Mouse (Mus musculus): ENCODE measurements around the gene Fam208b. TPM values are rescaled to one million over a fixed set of nuclear protein-coding genes. Genes with fewer than 3 reads are reported as not detected.

The Fam208b gene
- polyA plus RNA-seq, 1 experiment from 2014 or later = 24.1 TPM

- Histone ChIP-seq H3K4me1 (ENCODE audit: control insufficient read depth, insufficient read depth, low read length) (peaks cover 14% of the 10 kb centered on the region; the same call in 1 of the 2 replicates), H3K9me3 (ENCODE audit: control insufficient read depth, low read depth, low read length) (no peaks in the 10 kb centered on the region), H3K27me3 (ENCODE audit: control insufficient read depth, insufficient read depth, low read length) (no peaks in the 10 kb centered on the region), H3K4me2 (replicated peaks; ENCODE audit: low read depth, low read length) (no peak overlapping the region), H3K4me3 (ENCODE audit: low read depth, low read length) (no peak overlapping the region), H3K27ac (ENCODE audit: low read length) (no peak overlapping the region), H3K9ac (replicated peaks; ENCODE audit: low read depth, low read length) (no peak overlapping the region), H3K36me3 (ENCODE audit: control insufficient read depth, insufficient read depth, low read length) (peaks cover 12% of the 10 kb centered on the region; the same call in 1 of the 2 replicates)
- ATAC-seq (ENCODE audit: insufficient number of reproducible peaks, insufficient read depth, low FRiP score, low read depth) = no peak
- WGBS = 72% methylated on average over 5 of the region's 5 CpGs
Observed at GRCm38 (mm10) chr13:3544925-3545324, 66.0 kb downstream of the Fam208b start.

- Histone ChIP-seq H3K36me3 (ENCODE audit: control insufficient read depth, insufficient read depth, low read length) (peaks cover 8% of the 10 kb centered on the region; the same call in 1 of the 2 replicates), H3K9ac (replicated peaks; ENCODE audit: low read depth, low read length) (no peak overlapping the region), H3K27ac (ENCODE audit: low read length) (no peak overlapping the region), H3K4me2 (replicated peaks; ENCODE audit: low read depth, low read length) (no peak overlapping the region), H3K9me3 (ENCODE audit: control insufficient read depth, low read depth, low read length) (no peaks in the 10 kb centered on the region), H3K4me3 (ENCODE audit: low read depth, low read length) (no peak overlapping the region), H3K4me1 (ENCODE audit: control insufficient read depth, insufficient read depth, low read length) (peaks cover 19% of the 10 kb centered on the region; the same call in 1 of the 2 replicates), H3K27me3 (ENCODE audit: control insufficient read depth, insufficient read depth, low read length) (no peaks in the 10 kb centered on the region)
- WGBS = 88% methylated on average over 4 of the region's 4 CpGs
- no peak for ATAC-seq (ENCODE audit: insufficient number of reproducible peaks, insufficient read depth, low FRiP score, low read depth)
Observed at GRCm38 (mm10) chr13:3544077-3544874, 66.6 kb downstream of the Fam208b start.

- Histone ChIP-seq H3K27me3 (ENCODE audit: control insufficient read depth, insufficient read depth, low read length) (no peaks in the 10 kb centered on the region), H3K9ac (replicated peaks; ENCODE audit: low read depth, low read length) (no peak overlapping the region), H3K36me3 (ENCODE audit: control insufficient read depth, insufficient read depth, low read length) (peaks cover 4% of the 10 kb centered on the region; the same call in 1 of the 2 replicates), H3K9me3 (ENCODE audit: control insufficient read depth, low read depth, low read length) (no peaks in the 10 kb centered on the region), H3K27ac (ENCODE audit: low read length) (no peak overlapping the region), H3K4me3 (ENCODE audit: low read depth, low read length) (no peak overlapping the region), H3K4me2 (replicated peaks; ENCODE audit: low read depth, low read length) (no peak overlapping the region; the same call in 1 of the 2 replicates), H3K4me1 (ENCODE audit: control insufficient read depth, insufficient read depth, low read length) (peaks cover 20% of the 10 kb centered on the region; the same call in 1 of the 2 replicates)
- no peak for ATAC-seq (ENCODE audit: insufficient number of reproducible peaks, insufficient read depth, low FRiP score, low read depth)
- 86% methylated on average over 2 of the region's 2 CpGs for WGBS
Observed at GRCm38 (mm10) chr13:3541159-3541782, 69.6 kb downstream of the Fam208b start.

- Histone ChIP-seq H3K9ac (replicated peaks; ENCODE audit: low read depth, low read length) (no peak overlapping the region), H3K4me2 (replicated peaks; ENCODE audit: low read depth, low read length) (peak overlapping the region; percentile 70), H3K4me1 (ENCODE audit: control insufficient read depth, insufficient read depth, low read length) (peaks cover 20% of the 10 kb centered on the region; the same call in 1 of the 2 replicates), H3K4me3 (ENCODE audit: low read depth, low read length) (peak overlapping the region; percentile 94), H3K27ac (ENCODE audit: low read length) (no peak overlapping the region), H3K36me3 (ENCODE audit: control insufficient read depth, insufficient read depth, low read length) (no peaks in the 10 kb centered on the region), H3K9me3 (ENCODE audit: control insufficient read depth, low read depth, low read length) (no peaks in the 10 kb centered on the region), H3K27me3 (ENCODE audit: control insufficient read depth, insufficient read depth, low read length) (no peaks in the 10 kb centered on the region)
- ATAC-seq (ENCODE audit: insufficient number of reproducible peaks, insufficient read depth, low FRiP score, low read depth) = no peak
- 45% methylated on average over 2 of the region's 2 CpGs for WGBS
Observed at GRCm38 (mm10) chr13:3540166-3540565, 70.7 kb downstream of the Fam208b start.

DNA sequence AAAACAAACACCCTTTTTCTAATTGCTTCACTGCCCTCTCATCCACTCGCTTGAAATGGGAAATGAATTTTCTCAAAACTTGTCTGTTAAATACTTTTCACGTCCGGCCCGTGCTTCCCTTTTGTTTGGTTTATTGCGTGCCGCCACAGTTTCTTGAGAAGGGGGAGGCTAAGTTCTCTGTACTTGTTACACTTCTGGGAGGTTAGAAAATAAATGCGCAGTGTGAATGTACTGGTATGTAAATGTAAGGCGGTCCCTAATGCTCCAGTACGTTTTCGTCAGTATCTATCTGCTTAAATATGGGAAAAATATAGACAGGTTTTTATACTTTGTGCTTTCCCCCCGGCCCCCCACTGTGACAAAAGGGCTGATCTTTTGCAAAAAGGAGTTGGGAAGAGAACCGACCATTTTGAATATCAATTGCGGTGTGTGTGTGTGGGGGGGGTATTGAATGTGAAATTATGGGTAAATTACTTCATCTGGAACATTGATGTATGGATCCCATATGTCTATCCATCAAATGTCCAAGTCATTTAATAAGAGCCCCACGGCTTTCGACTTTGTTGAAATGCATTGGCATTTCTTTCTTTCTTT, 71.8 kb downstream of the Fam208b start:
- 1% methylated on average over 15 of the region's 15 CpGs for WGBS
- no peaks in the 10 kb centered on the region for H3K27me3 ChIP-seq (ENCODE audit: control insufficient read depth, insufficient read depth, low read length)
- H3K36me3 ChIP-seq (ENCODE audit: control insufficient read depth, insufficient read depth, low read length) = no peaks in the 10 kb centered on the region
- H3K9ac ChIP-seq (replicated peaks; ENCODE audit: low read depth, low read length) = peak overlapping the region; percentile 97
- H3K9me3 ChIP-seq (ENCODE audit: control insufficient read depth, low read depth, low read length) = no peaks in the 10 kb centered on the region
- no peak for ATAC-seq (ENCODE audit: insufficient number of reproducible peaks, insufficient read depth, low FRiP score, low read depth)
- peak overlapping the region; percentile 94 for H3K4me3 ChIP-seq (ENCODE audit: low read depth, low read length)
- H3K4me1 ChIP-seq (ENCODE audit: control insufficient read depth, insufficient read depth, low read length) = peaks cover 20% of the 10 kb centered on the region; the same call in 1 of the 2 replicates
- peak overlapping the region; percentile 99 for H3K27ac ChIP-seq (ENCODE audit: low read length)
- H3K4me2 ChIP-seq (replicated peaks; ENCODE audit: low read depth, low read length) = peak overlapping the region; percentile 70

DNA sequence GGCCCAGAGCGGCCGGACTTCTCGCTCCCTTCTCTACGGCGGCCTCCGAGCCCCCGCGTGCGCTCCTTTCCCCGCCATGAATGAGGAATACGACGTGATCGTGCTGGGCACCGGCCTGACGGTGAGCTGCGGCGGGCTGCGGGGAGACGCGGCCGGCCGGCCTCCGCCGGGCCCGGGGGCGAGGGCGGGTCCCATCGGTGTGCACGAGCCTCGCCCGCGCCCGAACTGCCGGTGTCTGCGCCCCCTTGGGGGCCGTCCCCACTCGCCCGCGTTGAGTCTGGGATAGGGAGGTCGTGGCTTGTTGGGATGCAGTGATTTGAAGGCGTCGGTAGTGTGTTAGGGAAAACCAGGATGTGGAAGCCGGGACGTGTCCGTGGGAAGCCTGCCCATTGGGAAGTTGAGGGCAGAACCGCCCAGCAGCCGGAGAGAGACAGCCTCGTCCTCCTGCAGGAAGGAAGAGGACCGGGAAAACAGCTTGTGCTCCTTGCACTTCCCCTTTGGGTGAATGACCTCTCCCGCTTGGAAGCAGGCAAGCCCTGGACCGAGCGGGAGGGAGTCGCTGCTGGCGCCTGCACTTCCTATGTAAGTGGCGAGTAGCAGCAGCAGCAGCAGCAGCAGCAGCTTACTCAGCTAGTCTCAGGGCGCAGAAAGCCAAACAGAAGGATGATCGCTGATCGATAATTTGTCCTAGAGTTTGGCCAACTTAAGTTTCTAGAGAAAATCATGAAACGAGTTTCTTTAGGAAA, 72.5 kb downstream of the Fam208b start:
- Histone ChIP-seq H3K9me3 (ENCODE audit: control insufficient read depth, low read depth, low read length) (no peaks in the 10 kb centered on the region), H3K4me3 (ENCODE audit: low read depth, low read length) (peak overlapping the region; percentile 94), H3K4me1 (ENCODE audit: control insufficient read depth, insufficient read depth, low read length) (peaks cover 20% of the 10 kb centered on the region; the same call in 1 of the 2 replicates), H3K36me3 (ENCODE audit: control insufficient read depth, insufficient read depth, low read length) (no peaks in the 10 kb centered on the region), H3K27me3 (ENCODE audit: control insufficient read depth, insufficient read depth, low read length) (no peaks in the 10 kb centered on the region), H3K9ac (replicated peaks; ENCODE audit: low read depth, low read length) (peak overlapping the region; percentile 97), H3K27ac (ENCODE audit: low read length) (peak overlapping the region; percentile 99), H3K4me2 (replicated peaks; ENCODE audit: low read depth, low read length) (peak overlapping the region; percentile 70)
- ATAC-seq (ENCODE audit: insufficient number of reproducible peaks, insufficient read depth, low FRiP score, low read depth) = peak; percentile 60
- under 1% methylated on average over 59 of the region's 59 CpGs for WGBS

DNA sequence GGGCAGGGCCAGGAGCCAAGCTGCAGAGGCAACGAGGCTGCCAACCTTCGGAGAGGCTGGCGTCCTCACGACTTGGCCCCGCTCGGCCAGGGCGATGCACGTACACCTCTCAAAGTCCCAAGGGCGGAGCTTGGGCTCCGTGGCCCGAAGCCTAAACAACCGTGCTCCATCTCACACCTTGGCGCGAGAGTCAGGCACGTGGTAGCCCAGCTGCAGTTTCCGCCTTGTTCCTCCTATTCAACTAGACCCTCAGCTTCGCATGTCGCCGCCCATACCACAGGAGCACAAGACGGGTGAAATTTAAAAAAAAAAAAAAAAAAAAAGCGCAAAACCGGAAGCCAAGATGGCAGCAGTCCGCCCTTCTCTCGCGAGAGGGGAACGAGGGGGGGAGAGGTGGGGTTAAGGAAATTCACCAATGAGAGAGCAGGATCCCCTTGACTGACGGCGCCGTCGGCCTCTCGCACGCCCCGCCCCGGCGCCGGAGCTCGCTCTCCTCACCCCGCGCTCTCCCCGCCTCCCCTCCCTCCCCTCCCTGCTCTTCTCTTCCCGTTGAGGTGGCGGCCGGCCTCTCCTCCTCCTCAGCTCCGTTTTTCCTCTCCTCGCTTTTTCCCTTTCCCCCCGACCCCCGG, 73.2 kb downstream of the Fam208b start, which contains the start of gene Gdi2:
Gdi2 (plus strand) TSS at position 470 of the 629 bp plus-strand sequence.
- peak; percentile 97 for ATAC-seq (ENCODE audit: insufficient number of reproducible peaks, insufficient read depth, low FRiP score, low read depth)
- H3K9me3 ChIP-seq (ENCODE audit: control insufficient read depth, low read depth, low read length) = no peaks in the 10 kb centered on the region
- H3K4me3 ChIP-seq (ENCODE audit: low read depth, low read length) = peak within 1 kb of the TSS; percentile 94
- H3K4me2 ChIP-seq (replicated peaks; ENCODE audit: low read depth, low read length) = peak within 1 kb of the TSS; percentile 70
- peak within 1 kb of the TSS; percentile 99 for H3K27ac ChIP-seq (ENCODE audit: low read length)
- H3K4me1 ChIP-seq (ENCODE audit: control insufficient read depth, insufficient read depth, low read length) = peaks cover 20% of the 10 kb centered on the region; the same call in 1 of the 2 replicates
- peak within 1 kb of the TSS; percentile 97 for H3K9ac ChIP-seq (replicated peaks; ENCODE audit: low read depth, low read length)
- H3K36me3 ChIP-seq (ENCODE audit: control insufficient read depth, insufficient read depth, low read length) = no peaks in the 10 kb centered on the region
- H3K27me3 ChIP-seq (ENCODE audit: control insufficient read depth, insufficient read depth, low read length) = no peaks in the 10 kb centered on the region
- WGBS = under 1% methylated on average over 30 of the region's 47 CpGs
